Mouse (Mus musculus) ovary, postnatal 10 days (tissue): ENCODE measurements at regions not wholly inside any gene's neighbourhood (a gene's known extent, or its start where the extent isn't known, plus 50 kb on each side); places are given as distances from the start of the nearest gene placed in this dataset.

ENCODE experiments used
- DNase-seq: peaks from one replicate; pipeline ENCODE4 v3.0.0; 2022; ENCODE audit warnings: low spot score

- DNase-seq = no peak
Observed at GRCm38 (mm10) chr1:35428126-35428840, 578.5 kb downstream of the Plekhb2 start.

GRCm38 (mm10) chr1:35429471-35429870 is 579.7 kb downstream of the Plekhb2 start:
- DNase-seq = no peak

GRCm38 (mm10) chr1:35435721-35436120 is 585.9 kb downstream of the Plekhb2 start:
- DNase-seq = no peak

- DNase-seq = no peak
Observed at GRCm38 (mm10) chr1:35447345-35447744, 597.6 kb downstream of the Plekhb2 start.

DNA sequence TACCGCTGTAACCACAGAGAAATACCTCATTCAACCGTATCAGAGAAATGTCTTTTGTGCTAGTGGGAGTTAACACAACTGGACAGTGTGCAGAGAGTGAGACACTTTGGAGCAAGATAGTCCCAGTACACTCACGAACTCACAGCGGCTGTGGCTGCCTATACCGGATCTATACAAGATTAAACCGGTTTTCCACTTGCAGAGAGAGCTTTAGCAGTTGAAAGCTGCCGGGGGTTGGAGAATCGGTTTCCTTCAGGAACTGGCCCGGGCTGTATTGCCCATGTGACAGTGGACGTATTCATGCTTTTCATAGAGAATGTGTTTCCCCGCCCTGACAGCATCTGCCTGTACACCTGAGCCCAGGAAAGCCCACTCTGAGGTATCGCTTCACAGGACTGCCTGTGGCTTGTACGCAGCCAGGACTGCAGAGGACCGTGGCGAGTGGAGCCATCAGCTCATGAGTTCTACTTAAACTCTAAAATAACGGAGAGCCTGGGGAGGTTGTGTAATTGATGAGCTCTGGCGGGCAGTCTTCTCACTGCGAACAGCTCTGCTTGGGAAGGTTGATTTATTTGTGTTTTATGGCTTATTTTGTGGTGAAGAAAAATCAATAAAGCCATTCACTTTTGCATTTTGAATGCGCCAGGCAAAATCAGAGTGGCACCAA is 602.8 kb downstream of the Plekhb2 start:
- no peak for DNase-seq

DNA sequence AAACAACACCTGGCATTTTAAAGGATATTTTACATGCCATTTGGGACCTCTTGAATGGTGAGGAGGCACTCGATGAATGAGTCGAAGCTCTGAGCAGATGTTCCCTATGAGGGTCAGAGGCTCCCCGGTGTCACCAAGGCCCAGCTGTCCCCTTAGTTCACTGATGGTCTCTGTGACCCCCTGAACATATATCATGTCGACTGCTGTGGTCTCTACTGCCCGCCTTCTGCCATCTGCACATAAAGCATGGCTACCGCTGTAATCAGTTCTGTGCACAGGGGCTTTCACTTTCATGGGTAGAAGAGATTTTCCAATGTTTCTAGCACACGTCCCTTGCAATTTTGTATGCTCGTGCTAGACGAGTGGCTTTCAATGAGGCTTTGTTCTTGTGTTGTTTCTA is 607.8 kb downstream of the Plekhb2 start:
- DNase-seq = no peak

- DNase-seq = no peak
Observed at GRCm38 (mm10) chr1:35465081-35465480, 603.1 kb upstream of the Hs6st1 start.

GRCm38 (mm10) chr1:35469185-35469753 is 598.9 kb upstream of the Hs6st1 start:
- no peak for DNase-seq

- DNase-seq = no peak
Observed at GRCm38 (mm10) chr1:35478262-35478661, 589.9 kb upstream of the Hs6st1 start.

- no peak for DNase-seq
Observed at GRCm38 (mm10) chr1:35495963-35496362, 572.2 kb upstream of the Hs6st1 start.

DNA sequence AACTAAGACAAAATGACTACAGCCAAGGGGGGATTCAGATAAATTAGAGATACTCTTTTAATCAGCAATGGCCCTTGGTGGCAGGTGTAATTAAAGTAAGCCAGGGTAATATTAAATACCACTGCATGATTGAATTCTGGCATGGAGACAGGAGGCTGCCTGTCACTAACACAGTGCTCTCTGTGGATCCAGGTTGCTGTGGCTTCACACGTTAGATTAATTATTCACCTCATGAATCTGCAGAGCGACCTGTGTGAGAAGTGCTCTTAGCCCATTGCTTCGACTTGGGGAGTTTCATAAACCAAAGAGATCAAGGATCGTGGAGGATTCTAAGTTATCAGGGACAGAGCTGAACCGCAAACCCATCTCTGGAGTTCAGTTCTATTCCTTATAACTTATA is 545.2 kb upstream of the Hs6st1 start:
- DNase-seq = no peak

- no peak for DNase-seq
Observed at GRCm38 (mm10) chr1:35523790-35524362, 544.3 kb upstream of the Hs6st1 start.

DNA sequence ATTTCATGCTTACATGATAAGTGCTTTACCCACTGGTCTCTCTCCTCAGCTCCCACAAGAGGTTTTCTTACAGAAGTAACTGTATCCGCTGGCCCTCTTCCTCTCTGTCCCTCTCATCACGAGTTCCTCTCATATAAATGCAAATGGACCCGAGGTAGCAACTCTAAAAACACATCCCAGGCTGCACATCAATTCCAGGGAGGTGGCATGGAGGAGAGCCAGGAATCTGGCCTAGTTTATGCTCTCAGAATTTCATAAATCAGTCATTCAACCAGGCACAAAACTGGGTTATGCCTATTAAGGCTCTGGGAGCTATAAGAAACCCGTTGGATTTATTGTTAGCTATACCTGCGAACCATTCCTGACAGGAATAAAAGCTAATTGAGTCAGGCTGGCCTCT is 543.4 kb upstream of the Hs6st1 start:
- DNase-seq = no peak

- no peak for DNase-seq
Observed at GRCm38 (mm10) chr1:35527750-35528476, 540.3 kb upstream of the Hs6st1 start.

- no peak for DNase-seq
Observed at GRCm38 (mm10) chr1:35535470-35535869, 532.7 kb upstream of the Hs6st1 start.

DNA sequence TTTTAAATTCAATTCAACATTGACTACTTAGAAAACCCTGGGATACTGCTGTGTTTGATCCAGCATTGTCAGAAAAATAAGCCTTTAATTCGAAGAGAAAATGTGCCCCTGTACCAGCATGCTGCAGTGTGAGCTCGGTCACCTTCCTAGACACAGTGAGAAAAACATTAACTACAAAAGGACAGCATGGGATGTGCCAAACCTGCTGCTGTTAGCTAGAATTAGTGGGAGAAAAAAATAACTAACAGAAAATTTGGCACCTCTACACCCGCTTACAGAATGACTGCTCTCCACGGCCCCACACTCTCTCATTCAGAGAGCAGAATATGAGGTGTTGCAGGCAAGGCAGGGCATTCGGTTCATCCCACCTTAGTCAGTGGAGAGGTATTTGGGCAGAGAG is 531.9 kb upstream of the Hs6st1 start:
- no peak for DNase-seq

DNA sequence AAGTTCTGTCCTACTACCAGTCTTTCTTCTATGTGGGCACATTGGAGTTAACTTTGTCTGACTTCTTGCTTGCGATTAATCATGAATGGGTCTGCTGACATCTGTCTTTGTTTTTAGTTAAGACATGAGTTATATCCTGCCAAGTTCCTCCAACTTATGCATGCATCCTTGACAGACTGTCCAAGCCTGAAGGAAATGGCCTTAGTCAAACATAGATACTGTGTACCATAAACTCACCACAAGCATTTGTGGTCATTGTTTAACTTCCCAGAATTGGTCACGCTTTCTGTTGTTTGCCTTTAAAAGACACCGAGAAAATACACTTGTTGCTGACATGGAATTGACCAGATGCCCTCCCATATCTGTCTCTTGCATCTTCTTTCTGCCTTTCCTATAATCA is 519.4 kb upstream of the Hs6st1 start:
- DNase-seq = no peak

GRCm38 (mm10) chr1:35551503-35551902 is 516.7 kb upstream of the Hs6st1 start:
- no peak for DNase-seq

- no peak for DNase-seq
Observed at GRCm38 (mm10) chr1:35562786-35563185, 505.4 kb upstream of the Hs6st1 start.

- no peak for DNase-seq
Observed at GRCm38 (mm10) chr1:35575203-35575602, 493.0 kb upstream of the Hs6st1 start.

DNA sequence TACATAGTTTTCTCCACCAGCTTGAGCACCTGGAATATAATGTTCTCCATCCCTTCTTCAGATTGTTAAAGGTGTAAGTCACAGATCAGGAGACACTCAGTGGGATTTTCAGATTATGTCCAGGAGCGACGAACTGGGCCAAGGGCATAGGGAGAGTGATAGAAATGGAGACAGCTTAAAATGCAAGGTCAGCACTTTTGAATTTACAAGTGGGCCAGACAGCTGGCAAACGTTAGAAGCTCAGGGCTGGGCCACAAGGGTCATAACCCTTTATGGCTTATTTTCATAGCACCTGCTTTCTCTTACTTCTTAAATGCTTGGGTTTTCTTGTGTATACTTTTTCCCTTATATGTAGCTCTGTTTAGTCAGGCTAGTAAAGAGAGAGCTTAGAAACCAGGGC is 488.8 kb upstream of the Hs6st1 start:
- no peak for DNase-seq

DNA sequence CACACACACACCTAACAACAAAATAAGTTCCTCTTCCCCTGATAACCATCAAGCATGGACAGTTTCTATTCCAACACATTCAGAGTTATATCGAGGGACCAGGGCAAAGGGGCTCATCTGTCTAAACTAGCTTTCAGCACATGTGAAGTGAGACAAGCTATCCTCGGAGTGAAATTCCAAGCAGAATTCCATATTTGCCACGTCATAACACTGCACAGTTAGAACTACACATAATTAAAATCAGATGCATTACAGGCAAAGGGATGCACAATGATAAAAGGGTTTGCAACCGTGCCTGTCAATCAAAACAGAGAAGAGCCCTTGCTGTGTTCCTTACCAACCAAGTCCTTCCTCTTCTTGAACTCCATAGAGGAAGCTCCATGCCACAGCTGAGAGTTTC is 488.2 kb upstream of the Hs6st1 start:
- DNase-seq = no peak

DNA sequence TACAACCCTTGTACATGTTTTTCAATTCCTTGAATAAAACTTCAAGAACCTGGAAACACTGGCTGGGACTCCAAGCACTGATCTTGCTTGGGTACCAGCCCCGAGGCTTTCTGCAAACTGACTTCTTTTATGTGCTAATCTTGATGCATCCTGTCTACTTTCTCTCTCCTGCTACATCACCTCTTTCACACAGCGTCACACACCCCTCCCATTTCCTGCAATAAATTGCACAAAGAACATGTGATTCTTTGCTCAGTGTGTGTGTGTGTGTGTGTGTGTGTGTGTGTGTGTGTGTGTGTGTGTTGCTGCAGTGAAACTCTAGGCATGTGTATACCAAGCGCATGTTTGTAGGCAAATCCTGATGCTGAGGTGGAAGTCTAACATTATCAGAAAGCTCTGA is 487.7 kb upstream of the Hs6st1 start:
- no peak for DNase-seq
